Mouse (Mus musculus): Measurements from ENCODE around the gene Gm10320.

- TF ChIP-seq EP300 (optimal IDR thresholded peaks at IDR 0.05): no peak
- TF ChIP-seq CTCF (IDR thresholded peaks at IDR 0.05; ENCODE audit: low read depth): no peak
Measured at GRCm38 (mm10) chr13:98445391-98446125, 46.2 kb downstream of the Gm10320 start.
